Mouse (Mus musculus) kidney, postnatal 4 days (tissue): ENCODE data around the gene Krtap4-13.
"Not testable (repeated sequence)": the region's sequence is repeated elsewhere in the genome, so short reads cannot be mapped to it uniquely, and the experiment has no call there.

Source experiments
- DNase-seq, 2 experiments: peaks; one replicate each; pipeline ENCODE4 v3.0.0; 2021; ENCODE audit warnings: mixed read lengths in 2 of 2

The Krtap4-13 gene

DNA sequence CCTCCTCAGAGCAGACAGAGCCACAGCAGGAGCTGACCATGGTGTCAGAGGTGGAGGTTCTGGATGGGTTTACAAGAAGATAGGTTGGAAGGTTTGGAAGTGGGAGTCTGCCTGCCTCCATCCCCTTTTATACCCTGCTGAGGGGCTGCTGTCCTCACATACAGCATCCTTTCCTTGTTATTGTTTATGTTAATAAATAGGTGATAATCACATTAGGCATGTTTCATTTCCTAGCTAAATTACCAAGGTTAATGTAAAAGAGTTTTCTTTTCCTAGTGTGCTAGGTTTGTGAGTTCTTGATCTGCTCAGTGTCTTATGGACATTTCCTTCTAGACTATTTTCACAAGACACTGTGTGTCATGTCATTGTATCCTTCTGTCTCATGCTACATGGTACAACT lies at the start of gene Krtap4-13:
Gene Krtap4-13 (minus strand): TSS at position 101 of the 400 bp plus-strand sequence.
- DNase-seq: not testable (repeated sequence)

DNA sequence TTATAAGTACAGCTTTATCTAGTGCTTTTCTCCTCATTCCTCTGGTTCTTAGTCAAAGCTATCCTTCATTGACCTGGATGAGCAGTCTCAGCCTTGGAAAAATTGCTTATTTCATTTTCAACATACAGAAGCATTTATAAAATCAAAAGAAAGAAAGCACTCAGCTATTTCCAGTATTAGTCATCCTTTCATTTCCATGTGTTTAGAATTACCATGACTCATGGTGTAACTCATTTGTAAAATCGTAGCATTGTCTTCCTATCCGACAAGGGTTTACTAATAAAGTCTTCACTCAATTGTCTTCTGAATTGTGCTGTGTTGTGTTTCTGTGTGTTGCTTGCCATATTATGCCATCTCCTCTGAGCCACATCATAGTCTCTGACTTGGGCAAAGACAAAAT lies 49.1 kb upstream of the Krtap4-13 start:
- DNase-seq: no peak

DNA sequence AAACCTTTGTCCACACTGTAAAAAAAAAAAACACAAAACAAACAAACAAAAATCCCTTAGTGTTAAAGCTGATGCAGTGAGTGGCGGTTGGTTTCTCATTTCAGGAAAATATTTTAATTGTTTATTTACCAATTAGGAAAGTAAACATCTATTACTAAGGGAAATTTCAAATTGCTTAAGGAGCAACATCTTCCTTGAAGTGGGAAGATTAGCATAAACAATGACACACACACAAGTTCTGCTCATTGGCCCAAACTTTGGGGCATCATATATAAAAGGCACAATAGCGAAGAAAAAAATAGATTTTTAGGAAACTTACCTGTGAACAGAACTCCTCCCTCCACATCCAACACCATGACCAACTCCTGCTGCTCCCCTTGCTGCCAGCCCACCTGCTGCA lies 47.9 kb upstream of the Krtap4-13 start, which contains the start of gene Gm11568:
Gene Gm11568 (plus strand): TSS at position 301 of the 400 bp plus-strand sequence.
- no peak for DNase-seq

DNA sequence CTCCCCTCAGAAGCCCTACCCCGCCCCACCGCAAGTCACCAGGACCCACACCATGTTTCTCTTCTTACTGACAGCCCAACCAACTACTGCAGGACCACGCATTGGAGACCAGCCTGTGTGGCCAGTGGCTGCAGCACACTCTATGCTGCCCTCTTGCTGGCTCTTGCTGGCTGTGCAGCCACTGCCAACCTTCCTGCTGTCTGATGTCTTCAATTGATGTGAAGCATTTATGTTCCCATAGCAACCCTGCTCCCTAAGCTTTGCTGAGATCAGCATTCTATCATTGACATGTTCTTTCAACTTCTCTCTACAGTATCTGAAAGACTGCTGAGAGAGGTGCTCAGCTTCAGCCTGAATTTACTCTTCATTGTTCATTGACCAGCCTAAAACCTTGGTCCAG lies 44.4 kb upstream of the Krtap4-13 start:
- peak; percentile 15 to 16 for DNase-seq

DNA sequence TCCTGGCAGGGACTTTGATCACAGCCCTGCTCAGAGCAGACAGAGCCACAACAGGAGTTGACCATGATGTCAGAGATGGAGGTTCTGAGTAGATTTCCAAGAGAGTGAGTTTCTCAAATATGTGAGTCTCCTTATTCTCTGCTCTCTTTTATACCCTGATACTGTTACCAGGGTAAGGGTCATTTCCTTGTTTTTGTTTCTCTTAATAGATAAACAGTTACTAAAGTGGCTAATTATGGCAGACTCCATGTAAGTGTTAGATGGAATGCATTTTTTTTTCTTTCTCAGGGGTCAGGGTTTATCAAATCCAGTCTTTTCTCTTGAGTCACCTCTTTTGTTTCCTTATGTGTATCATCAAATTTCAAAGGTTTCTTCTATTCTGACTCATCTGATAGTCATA lies 41.8 kb upstream of the Krtap4-13 start, which contains the start of gene Krtap4-16:
Gene Krtap4-16 (minus strand): TSS at position 101 of the 400 bp plus-strand sequence.
- no peak for DNase-seq

DNA sequence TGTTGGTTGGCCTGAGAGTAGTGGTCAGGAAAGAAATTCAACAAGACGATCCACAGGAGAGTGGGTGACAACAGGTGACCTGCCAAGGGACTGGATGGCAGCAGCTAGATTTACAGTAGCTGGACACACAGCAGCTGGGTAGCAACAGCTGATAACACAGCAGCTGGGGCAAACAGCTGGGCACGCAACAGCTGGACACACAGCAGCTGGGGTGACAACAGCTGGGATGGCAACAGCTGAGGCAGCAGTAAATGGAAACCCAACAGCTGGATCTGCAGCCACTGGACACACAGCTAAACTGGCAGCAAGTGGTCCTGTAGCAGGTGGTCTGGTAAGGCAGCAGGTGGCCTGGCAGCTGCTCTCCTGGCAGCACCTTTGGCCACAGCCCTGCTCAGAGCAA lies 37.1 kb upstream of the Krtap4-13 start:
- DNase-seq: no peak

DNA sequence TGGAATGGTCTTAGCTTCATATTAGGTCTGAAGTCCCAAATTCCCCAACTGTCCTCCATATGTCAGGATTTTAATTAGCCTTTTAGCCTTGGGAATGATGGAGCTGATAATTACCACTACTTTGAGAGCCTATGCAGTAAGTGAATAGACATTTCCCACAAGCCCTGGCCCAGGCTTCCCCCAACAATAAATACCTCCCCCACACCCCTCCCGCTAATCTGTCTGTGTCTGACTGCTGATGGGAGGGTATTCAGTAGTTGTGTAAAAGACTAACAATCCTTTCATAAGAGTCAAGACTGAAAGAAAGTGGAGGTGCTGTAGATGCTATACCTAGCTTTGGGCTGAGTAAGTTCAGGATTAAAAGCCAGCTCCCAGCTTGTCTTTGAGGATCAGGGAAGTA lies 32.5 kb upstream of the Krtap4-13 start:
- DNase-seq: no peak

DNA sequence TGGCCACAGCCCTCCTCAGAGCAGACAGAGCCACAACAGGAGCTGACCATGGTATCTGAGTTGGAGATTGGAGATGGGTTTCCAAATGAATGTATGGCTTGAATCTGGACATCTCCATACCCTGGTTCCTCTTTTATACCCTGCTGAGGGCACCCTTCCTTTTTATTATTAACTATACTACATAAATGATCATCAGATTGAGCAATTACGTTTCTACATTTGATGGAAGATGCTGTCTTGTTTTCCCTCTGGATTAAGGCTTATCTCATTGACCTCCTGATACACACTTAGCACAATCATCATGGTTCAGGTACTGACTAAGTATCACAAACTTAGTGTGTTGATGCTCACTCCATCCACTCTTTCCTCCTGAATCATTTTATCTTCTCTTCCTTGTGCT lies 28.3 kb upstream of the Krtap4-13 start, which contains the start of gene 2300003K06Rik:
Gene 2300003K06Rik (minus strand): TSS at position 101 of the 400 bp plus-strand sequence.
- DNase-seq: no peak

DNA sequence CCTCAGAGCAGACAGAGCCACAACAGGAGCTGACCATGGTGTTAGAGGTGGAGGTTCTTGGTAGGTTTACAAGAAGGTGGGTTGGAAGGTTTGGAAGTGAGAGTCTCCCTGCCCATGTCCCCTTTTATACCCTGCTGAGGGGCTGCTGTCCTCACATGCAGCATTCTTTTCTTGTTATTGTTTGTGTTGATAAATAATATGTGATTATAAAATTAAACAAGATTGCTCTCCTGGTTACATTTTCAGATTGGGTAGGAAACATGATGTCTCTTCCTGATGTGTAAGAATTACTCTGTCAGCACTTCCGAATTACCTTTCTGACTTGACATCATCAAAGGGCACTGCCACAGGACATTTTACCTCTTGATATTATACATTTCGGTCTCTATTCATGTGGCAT lies 5.9 kb upstream of the Krtap4-13 start, which contains the start of gene Gm11564:
Gene Gm11564 (minus strand): TSS at position 101 of the 400 bp plus-strand sequence.
- not testable (repeated sequence) for DNase-seq

DNA sequence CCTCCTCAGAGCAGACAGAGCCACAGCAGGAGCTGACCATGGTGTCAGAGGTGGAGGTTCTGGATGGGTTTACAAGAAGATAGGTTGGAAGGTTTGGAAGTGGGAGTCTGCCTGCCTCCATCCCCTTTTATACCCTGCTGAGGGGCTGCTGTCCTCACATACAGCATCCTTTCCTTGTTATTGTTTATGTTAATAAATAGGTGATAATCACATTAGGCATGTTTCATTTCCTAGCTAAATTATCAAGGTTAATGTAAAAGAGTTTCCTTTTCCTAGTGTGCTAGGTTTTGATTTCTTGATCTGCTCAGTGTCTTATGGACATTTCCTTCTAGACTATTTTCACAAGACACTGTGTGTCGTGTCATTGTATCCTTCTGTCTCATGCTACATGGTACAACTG lies 5.3 kb downstream of the Krtap4-13 start, which contains the start of gene Gm11554:
Gene Gm11554 (minus strand): TSS at position 101 of the 400 bp plus-strand sequence.
- DNase-seq: not testable (repeated sequence)

DNA sequence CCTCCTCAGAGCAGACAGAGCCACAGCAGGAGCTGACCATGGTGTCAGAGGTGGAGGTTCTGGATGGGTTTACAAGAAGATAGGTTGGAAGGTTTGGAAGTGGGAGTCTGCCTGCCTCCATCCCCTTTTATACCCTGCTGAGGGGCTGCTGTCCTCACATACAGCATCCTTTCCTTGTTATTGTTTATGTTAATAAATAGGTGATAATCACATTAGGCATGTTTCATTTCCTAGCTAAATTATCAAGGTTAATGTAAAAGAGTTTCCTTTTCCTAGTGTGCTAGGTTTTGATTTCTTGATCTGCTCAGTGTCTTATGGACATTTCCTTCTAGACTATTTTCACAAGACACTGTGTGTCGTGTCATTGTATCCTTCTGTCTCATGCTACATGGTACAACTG lies 10.9 kb downstream of the Krtap4-13 start, which contains the start of gene Gm11569:
Gene Gm11569 (minus strand): TSS at position 101 of the 400 bp plus-strand sequence.
- DNase-seq: not testable (repeated sequence)

DNA sequence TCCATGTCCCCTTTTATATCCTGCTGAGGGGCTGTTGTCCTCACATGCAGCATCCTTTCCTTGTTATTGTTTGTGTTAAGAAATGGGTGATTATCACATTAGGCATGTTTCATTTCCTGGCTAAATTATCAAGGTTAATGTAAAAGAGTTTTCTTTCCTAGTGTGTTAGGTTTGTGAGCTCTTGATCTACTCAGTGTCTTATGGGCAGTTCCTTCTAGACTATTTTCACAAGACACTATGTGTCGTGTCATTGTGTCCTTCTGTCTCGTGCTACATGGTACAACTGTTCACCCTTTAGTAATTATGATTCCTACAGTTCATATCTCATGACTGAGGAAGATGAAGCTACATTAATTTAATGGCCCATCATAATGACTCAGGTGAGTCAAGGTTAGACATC lies 16.3 kb downstream of the Krtap4-13 start, which contains the start of gene Gm11596:
Gene Gm11596 (minus strand): TSS at position 101 of the 400 bp plus-strand sequence.
- DNase-seq: no peak

DNA sequence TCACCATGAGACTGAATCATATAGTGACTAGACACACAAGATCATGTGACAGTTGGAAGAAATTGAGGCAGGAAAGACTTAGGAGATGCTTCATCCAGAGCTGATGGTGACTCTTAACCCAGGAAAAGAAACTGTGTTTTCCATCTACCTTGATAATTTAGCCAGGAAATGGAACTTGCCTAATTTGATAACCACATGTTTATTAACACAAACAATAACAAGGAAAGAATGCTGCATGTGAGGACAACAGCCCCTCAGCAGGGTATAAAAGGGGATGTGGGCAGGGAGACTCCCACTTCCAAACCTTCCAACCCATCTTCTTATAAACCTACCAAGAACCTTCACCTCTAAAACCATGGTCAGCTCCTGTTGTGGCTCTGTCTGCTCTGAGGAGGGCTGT lies 24.8 kb downstream of the Krtap4-13 start, which contains the start of gene Krtap4-9:
Gene Krtap4-9 (plus strand): TSS at position 301 of the 400 bp plus-strand sequence.
- not testable (repeated sequence) for DNase-seq

DNA sequence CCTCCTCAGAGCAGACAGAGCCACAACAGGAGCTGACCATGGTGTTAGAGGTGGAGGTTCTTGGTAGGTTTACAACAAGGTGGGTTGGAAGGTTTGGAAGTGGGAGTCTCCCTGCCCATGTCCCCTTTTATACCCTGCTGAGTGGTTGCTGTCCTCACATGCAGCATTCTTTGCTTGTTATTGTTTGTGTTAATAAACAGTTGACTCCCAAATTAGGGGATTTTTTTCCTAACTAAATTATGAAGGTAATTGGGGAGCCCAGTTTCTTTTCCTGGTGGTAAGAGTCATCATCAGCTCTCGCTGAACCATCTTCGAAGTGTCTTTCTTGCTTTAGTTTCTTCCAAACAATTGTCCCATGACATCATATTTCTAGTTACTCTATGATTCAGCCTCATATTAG lies 29.1 kb downstream of the Krtap4-13 start, which contains the start of gene Krtap4-8:
Gene Krtap4-8 (minus strand): TSS at position 101 of the 400 bp plus-strand sequence.
- DNase-seq: no peak

DNA sequence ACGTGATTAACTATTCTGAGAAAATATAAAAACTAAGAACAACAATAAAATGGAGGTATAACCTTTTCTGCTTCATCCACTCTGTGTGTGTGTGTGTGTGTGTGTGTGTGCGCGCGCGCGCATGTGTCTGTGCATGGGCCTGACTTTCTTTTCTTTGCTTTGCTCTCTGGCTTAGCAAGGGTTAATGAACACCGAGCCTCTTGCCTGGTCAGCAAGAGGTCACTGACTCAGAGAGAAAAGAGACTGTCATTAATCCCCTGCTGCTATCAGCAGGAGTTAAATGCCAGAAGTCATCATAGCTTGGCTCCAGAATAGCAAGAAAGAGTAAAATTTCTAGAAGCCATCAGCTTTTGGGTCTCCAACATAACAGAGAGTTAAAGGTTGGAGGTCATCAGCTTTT lies 31.3 kb downstream of the Krtap4-13 start:
- DNase-seq: no peak

DNA sequence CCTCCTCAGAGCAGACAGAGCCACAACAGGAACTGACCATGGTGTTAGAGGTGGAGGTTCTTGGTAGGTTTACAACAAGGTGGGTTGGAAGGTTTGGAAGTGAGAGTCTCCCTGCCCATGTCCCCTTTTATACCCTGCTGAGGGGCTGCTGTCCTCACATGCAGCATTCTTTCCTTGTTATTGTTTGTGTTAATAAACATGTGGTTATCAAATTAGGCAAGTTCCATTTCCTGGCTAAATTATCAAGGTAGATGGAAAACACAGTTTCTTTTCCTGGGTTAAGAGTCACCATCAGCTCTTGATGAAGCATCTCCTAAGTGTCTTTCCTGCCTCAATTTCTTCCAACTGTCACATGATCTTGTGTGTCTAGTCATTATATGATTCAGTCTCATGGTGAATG lies 36.9 kb downstream of the Krtap4-13 start, which contains the start of gene Gm11595:
Gene Gm11595 (minus strand): TSS at position 101 of the 400 bp plus-strand sequence.
- not testable (repeated sequence) for DNase-seq

DNA sequence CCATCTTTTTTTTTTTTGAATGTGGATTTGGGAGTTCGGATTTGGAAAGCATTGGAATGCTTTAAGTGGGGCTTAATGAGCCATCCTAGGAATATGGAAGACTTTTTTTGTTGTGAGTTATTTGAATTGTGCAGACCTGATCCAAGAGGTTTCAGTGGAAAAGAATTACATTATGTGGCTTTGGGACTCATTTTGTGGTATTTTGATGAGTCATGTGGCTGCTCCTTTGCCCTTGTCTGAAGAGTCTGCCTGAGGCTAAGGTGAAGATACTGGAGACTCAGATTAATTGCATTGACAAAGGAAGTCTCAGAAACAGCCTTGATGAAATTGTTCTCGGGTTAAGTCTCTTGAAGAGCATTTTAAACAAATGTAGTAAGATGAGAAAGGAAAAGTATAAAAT lies 41.3 kb downstream of the Krtap4-13 start:
- DNase-seq: no peak
